Mouse (Mus musculus) midbrain, embryonic 10.5 days (tissue): Measurements from ENCODE around the gene Prl5a1. TPM values are rescaled to one million over a fixed set of nuclear protein-coding genes. Genes with fewer than 3 reads are reported as not detected.

Experiments
- DNase-seq: peaks from one replicate; pipeline ENCODE4 v3.0.0-alpha.2; 2017; ENCODE audit warnings: low spot score
- H3K27ac ChIP-seq: fragments of 300-500 bp; sonication (generic); replicated peaks from 2 replicates; pipeline ENCODE4 v1.5.1; 2016; ENCODE audit warnings: mild to moderate bottlenecking
- H3K27me3 ChIP-seq: fragments of 300-500 bp; sonication (generic); 2 replicates; pipeline ENCODE4 v1.6.1; 2016; ENCODE audit warnings: low read depth, mild to moderate bottlenecking; ENCODE audit not compliant: poor library complexity, severe bottlenecking
- H3K36me3 ChIP-seq: fragments of 300-500 bp; sonication (generic); 2 replicates; pipeline ENCODE4 v1.6.1; 2016; ENCODE audit warnings: mild to moderate bottlenecking, moderate library complexity
- H3K4me1 ChIP-seq: fragments of 300-500 bp; sonication (generic); 2 replicates; pipeline ENCODE4 v1.6.1; 2016
- H3K4me3 ChIP-seq: fragments of 300-500 bp; sonication (generic); 2 replicates; pipeline ENCODE4 v1.5.1; 2016; ENCODE audit warnings: mild to moderate bottlenecking, moderate library complexity
- H3K9me3 ChIP-seq: fragments of 300-500 bp; sonication (generic); replicated peaks from 2 replicates; pipeline ENCODE4 v1.6.1; 2016; ENCODE audit warnings: mild to moderate bottlenecking
- WGBS: fragments of 180-500 bp; shearing (Covaris S2); methylation state at CpG from one replicate; pipeline ENCODE4 v1.1.7; 2016; 5-methylcytosine and 5-hydroxymethylcytosine counted together
- polyA plus RNA-seq: library from polyadenylated mRNA; unstranded; fragments of >200 nt; fragmentation: Nextera tagmentation; extraction: Ambion mirVana; gene quantifications from 2 replicates; pipeline ENCODE4 v1.2.1, GENCODE M21; 2016

Prl5a1 gene
- polyA plus RNA-seq, result not detected in 2 replicates

DNA sequence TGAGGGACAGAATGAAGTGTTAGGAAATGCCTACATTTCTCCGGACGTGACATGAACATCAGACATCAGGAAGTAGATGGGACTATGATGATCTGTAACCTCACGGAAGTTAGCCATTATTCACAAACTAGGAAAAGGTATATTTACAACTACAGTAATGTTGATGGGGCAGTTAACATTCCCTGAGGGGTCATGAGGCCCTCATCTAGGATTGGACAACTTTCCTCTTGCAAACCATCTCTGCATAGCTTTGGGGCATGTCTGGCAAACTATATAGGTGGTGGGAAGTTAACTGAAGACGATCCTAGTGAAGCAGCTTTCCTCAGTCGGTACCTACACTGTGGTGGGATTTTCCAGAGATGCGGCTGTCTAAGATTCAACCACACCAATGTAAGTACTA is at the start of gene Prl5a1:
Gene Prl5a1, plus strand, starts transcription at position 301 of the 400 bp plus-strand sequence.
- 93% methylated on average over 6 of the region's 6 CpGs for WGBS
- Histone ChIP-seq H3K4me1 (no peaks in the 10 kb centered on the region), H3K36me3 (no peaks in the 10 kb centered on the region), H3K27me3 (no peaks in the 10 kb centered on the region), H3K4me3 (no peak within 1 kb of the TSS), H3K9me3 (no peaks in the 10 kb centered on the region), H3K27ac (no peak within 1 kb of the TSS)
- no peak for DNase-seq

DNA sequence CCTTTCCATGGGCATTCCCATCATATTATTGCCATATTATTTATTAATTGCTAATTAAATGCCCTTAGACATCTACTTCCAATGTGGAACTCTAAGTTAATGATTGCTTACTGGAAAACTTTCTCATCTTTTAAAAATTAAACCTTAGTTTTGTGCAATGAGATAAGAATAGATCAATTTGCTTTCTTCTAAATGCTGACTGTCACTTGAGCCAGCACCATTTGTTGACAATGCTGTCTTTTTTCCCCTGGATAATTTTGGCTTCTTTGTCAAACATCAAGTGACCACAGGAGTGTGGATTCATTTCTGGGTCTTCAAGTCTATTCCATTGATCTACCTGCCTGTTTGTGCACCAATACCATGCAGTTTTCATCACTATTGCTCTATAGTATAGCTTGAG is 46.1 kb upstream of the Prl5a1 start:
- Histone ChIP-seq H3K27me3 (no peaks in the 10 kb centered on the region), H3K9me3 (no peaks in the 10 kb centered on the region), H3K4me1 (no peaks in the 10 kb centered on the region), H3K36me3 (no peaks in the 10 kb centered on the region), H3K4me3 (no peak overlapping the region), H3K27ac (no peak overlapping the region)
- no peak for DNase-seq

DNA sequence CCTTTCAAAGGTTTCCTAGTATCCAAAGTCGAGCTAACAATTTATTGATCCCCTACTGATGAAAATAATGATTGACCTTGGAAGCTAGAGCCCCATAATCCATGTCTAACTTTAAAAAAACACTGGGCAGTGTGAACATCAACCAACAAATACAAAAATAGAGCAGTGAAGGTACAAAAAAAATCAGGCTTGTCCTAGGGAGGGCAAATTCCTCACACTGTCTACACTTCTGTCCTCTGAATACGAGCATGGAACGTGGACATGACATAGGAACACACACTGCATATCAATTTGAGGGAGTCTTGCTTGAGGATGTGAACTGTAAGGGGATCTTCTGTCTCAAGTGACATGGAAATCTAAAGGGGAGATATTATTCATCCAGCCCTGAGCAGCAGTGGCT is 33.7 kb upstream of the Prl5a1 start:
- no peaks in the 10 kb centered on the region for H3K4me1 ChIP-seq
- no peak for DNase-seq
- H3K27ac ChIP-seq, result no peak overlapping the region
- no peaks in the 10 kb centered on the region for H3K36me3 ChIP-seq
- no peak overlapping the region for H3K4me3 ChIP-seq
- WGBS, result 87% methylated on average over 3 of the region's 3 CpGs
- no peaks in the 10 kb centered on the region for H3K9me3 ChIP-seq
- H3K27me3 ChIP-seq, result no peaks in the 10 kb centered on the region

DNA sequence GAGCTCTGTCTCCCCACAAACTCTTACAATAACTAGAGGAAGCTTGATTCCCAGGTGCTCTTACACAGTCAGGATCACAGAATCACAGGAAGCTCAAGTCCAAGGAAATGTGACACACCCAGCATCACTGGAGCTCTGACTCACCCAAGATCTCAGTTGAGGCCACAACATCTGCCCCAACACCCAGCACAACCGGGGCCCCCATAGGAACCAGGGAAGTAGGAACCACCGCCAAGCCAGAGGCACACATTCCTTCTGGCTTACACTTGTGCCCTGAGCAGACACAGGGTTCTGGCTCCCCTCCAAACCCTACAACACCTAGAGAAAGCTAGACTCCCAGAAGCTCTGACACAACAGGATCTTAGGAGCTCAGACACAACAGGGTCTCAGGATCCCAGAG is 9.5 kb upstream of the Prl5a1 start:
- DNase-seq, result no peak
- no peaks in the 10 kb centered on the region; the same call in 1 of the 2 replicates for H3K9me3 ChIP-seq
- no peak overlapping the region for H3K27ac ChIP-seq
- no peak overlapping the region for H3K4me3 ChIP-seq
- no peaks in the 10 kb centered on the region for H3K27me3 ChIP-seq
- H3K36me3 ChIP-seq, result no peaks in the 10 kb centered on the region
- H3K4me1 ChIP-seq, result no peaks in the 10 kb centered on the region
- WGBS, result 80% methylated on average over 2 of the region's 2 CpGs

DNA sequence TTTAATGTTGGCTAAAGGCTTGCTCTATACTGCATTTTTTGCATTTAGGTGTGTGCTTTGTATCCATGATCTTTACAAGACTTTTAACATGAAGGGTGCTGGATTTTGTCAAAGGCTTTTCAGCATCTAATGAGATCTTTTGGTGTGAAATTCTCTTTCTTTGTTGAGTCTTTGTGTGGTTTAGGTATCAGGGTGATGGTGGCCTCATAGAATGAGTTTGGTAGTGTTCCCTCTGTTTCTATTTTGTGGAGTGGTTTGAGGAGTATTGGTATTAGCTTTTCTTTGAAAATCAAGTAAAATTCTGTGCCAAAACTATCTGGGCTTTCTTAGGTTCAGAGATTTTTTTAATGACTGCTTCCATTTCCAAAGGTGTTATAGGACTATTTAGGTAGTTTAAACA is 6.5 kb upstream of the Prl5a1 start:
- no peak overlapping the region for H3K4me3 ChIP-seq
- no peaks in the 10 kb centered on the region for H3K27me3 ChIP-seq
- no peaks in the 10 kb centered on the region for H3K4me1 ChIP-seq
- no peak overlapping the region for H3K27ac ChIP-seq
- H3K36me3 ChIP-seq, result no peaks in the 10 kb centered on the region
- H3K9me3 ChIP-seq, result no peaks in the 10 kb centered on the region; the same call in 1 of the 2 replicates
- no peak for DNase-seq

Other genes starting within 250 kb of the Prl5a1 start
- not detected in 2 replicates for gene Prl4a1, start 126.3 kb upstream of the Prl5a1 start, polyA plus RNA-seq
- 3.5 and 4.0 TPM in 2 replicates for gene Gm11361, start 115.0 kb downstream of the Prl5a1 start, polyA plus RNA-seq